Mouse (Mus musculus) neural tube, embryonic 15.5 days (tissue): ENCODE results near the gene Gm5935. TPM values are rescaled to one million over a fixed set of nuclear protein-coding genes. Genes with fewer than 3 reads are reported as not detected.
"Not testable (repeated sequence)": the region's sequence is repeated elsewhere in the genome, so short reads cannot be mapped to it uniquely, and the experiment has no call there.

Source experiments
- ATAC-seq: fragments of 200-750 bp; cut with Nextera tagmentation; 2 replicates; pipeline ENCODE4 v1.8.0; 2017; ENCODE audit warnings: mild to moderate bottlenecking, moderate TSS enrichment, moderate library complexity; ENCODE audit not compliant: low FRiP score
- H3K27ac ChIP-seq: fragments of 300-500 bp; sonication (generic); replicated peaks from 2 replicates; pipeline ENCODE4 v1.5.1; 2015; ENCODE audit warnings: mild to moderate bottlenecking, inconsistent platforms
- H3K27me3 ChIP-seq: fragments of 300-500 bp; sonication (generic); replicated peaks from 2 replicates; pipeline ENCODE4 v1.6.1; 2015; ENCODE audit warnings: inconsistent platforms
- H3K36me3 ChIP-seq: fragments of 300-500 bp; sonication (generic); 2 replicates; pipeline ENCODE4 v1.6.1; 2015; ENCODE audit warnings: inconsistent platforms
- H3K4me1 ChIP-seq: fragments of 300-500 bp; sonication (generic); 2 replicates; pipeline ENCODE4 v1.6.1; 2015; ENCODE audit warnings: inconsistent platforms
- H3K4me2 ChIP-seq: fragments of 300-500 bp; sonication (generic); 2 replicates; pipeline ENCODE4 v1.6.1; 2015; ENCODE audit warnings: inconsistent platforms, mild to moderate bottlenecking, moderate library complexity
- H3K4me3 ChIP-seq: fragments of 300-500 bp; sonication (generic); replicated peaks from 2 replicates; pipeline ENCODE4 v1.5.1; 2015; ENCODE audit warnings: mild to moderate bottlenecking, inconsistent platforms
- H3K9ac ChIP-seq: fragments of 300-500 bp; sonication (generic); replicated peaks from 2 replicates; pipeline ENCODE4 v1.6.1; 2015; ENCODE audit warnings: mild to moderate bottlenecking, inconsistent platforms
- H3K9me3 ChIP-seq: fragments of 300-500 bp; sonication (generic); replicated peaks from 2 replicates; pipeline ENCODE4 v1.6.1; 2016; ENCODE audit warnings: inconsistent platforms
- WGBS: fragments of 180-500 bp; shearing (Covaris S2); methylation state at CpG from one replicate; pipeline ENCODE4 v1.1.7; 2015; ENCODE audit warnings: mixed read lengths; 5-methylcytosine and 5-hydroxymethylcytosine counted together
- polyA plus RNA-seq: library from polyadenylated mRNA; unstranded; fragments of >200 nt; fragmentation: Nextera tagmentation; extraction: Ambion mirVana; gene quantifications from 2 replicates; pipeline ENCODE4 v1.2.1, GENCODE M21; 2015

Gene Gm5935
- not detected in 2 replicates for polyA plus RNA-seq

DNA sequence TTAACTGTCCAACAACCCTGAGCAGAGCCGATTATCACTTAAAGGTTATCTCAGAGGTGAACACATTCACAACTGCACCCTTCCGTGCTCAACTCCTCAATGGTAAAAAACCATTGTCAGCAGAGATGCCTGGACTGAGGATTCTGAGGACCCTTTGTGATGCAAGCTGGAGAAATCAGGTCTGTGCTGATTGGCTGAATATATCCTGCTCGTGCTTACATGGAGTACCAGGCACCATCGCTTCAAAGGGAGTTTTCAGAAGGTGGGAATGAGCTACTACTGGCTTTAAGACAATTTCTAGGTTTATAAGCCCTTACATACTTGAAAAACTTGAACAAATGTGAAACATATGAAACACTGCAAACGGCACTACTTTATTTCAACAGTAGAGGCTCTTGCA lies at the start of gene Gm5935:
Gene Gm5935 (minus strand): TSS at position 101 of the 400 bp plus-strand sequence.
- H3K9me3 ChIP-seq, H3K27me3 ChIP-seq, H3K4me2 ChIP-seq, H3K4me1 ChIP-seq, H3K4me3 ChIP-seq, H3K27ac ChIP-seq, H3K9ac ChIP-seq, H3K36me3 ChIP-seq, ATAC-seq: not testable (repeated sequence)
- 84% methylated on average over 5 of the region's 5 CpGs for WGBS

Other genes with a start within 250 kb of the Gm5935 start
- gene Gm4297, start 200.3 kb downstream of the Gm5935 start, polyA plus RNA-seq, result not detected in 2 replicates